Mouse (Mus musculus): ENCODE results near the gene Fbh1.

DNA sequence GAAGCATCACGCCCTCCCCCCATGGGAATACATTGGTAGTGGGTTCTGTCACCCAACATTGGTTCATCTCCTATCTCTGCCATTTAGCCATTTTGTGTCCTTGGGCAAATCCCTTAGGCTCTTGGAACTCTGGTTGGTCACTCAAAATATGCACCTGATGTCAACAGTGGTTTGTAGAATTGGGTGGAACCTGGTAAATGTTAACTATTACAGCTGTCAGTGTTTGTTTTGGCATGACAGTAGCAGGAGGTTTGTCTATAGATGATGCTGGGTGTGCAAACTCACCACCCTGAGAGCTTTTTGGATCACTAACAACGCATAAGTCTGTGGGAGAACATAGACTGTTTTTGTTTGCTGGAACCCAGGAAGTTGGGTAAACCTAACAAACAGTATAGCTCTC lies 58.8 kb downstream of the Fbh1 start:
- TF ChIP-seq POLR2A (IDR thresholded peaks at IDR 0.05; ENCODE audit: low read depth, low read length) (no peak), MAX (IDR thresholded peaks at IDR 0.05; ENCODE audit: low read length) (no peak), HCFC1 (IDR thresholded peaks at IDR 0.05; ENCODE audit: low read depth, low read length) (no peak)

Measured in CH12.LX (cell line).